19 mouse cellular contexts compared by ENCODE assay signal in genomic region chr8:61865365-61865764, GRCm38 (mm10).
"Had no signal": no experiment of that assay in that cellular context is flagged by ENCODE, and none has a peak within 500 bp of the region (broad histone marks: within the 10 kb centered on the region; RNA-seq: fewer than 3 reads in every experiment).

No protein-coding gene starts in this region.

- DNase-seq: kidney, postnatal 10 days; layer of hippocampus, postnatal 36 days; lung, adult 18-20 months; lung, postnatal 10 days; lung, postnatal 36 days; right cerebral cortex, postnatal 4 days; thymus, adult 2 months; thymus, postnatal 14 days; thymus, postnatal 4 days had no signal

- H3K4me3 ChIP-seq: left cerebral cortex, adult 2 months; liver, embryonic 12.5 days; liver, embryonic 15.5 days; lung, embryonic 15.5 days; megakaryocyte, embryonic 14.5 days; midbrain, embryonic 10.5 days; midbrain, embryonic 13.5 days; neural tube, embryonic 12.5 days; neural tube, embryonic 15.5 days had no signal

- H3K9ac ChIP-seq: liver, embryonic 12.5 days; liver, embryonic 15.5 days; lung, embryonic 15.5 days; midbrain, embryonic 13.5 days; neural tube, embryonic 12.5 days; neural tube, embryonic 15.5 days had no signal

- H3K4me1 ChIP-seq: liver, embryonic 12.5 days; liver, embryonic 15.5 days; lung, embryonic 15.5 days; megakaryocyte, embryonic 14.5 days; midbrain, embryonic 10.5 days; midbrain, embryonic 13.5 days; neural tube, embryonic 12.5 days; neural tube, embryonic 15.5 days had no signal

- H3K9me3 ChIP-seq: liver, embryonic 12.5 days; liver, embryonic 15.5 days; lung, embryonic 15.5 days; megakaryocyte, embryonic 14.5 days; midbrain, embryonic 10.5 days; midbrain, embryonic 13.5 days; neural tube, embryonic 12.5 days; neural tube, embryonic 15.5 days had no signal

- H3K36me3 ChIP-seq: liver, embryonic 12.5 days; liver, embryonic 15.5 days; lung, embryonic 15.5 days; midbrain, embryonic 10.5 days; midbrain, embryonic 13.5 days; neural tube, embryonic 12.5 days; neural tube, embryonic 15.5 days had no signal

- H3K27me3 ChIP-seq: liver, embryonic 12.5 days; liver, embryonic 15.5 days; lung, embryonic 15.5 days; megakaryocyte, embryonic 14.5 days; midbrain, embryonic 13.5 days; neural tube, embryonic 12.5 days; neural tube, embryonic 15.5 days had no signal

- H3K27ac ChIP-seq: left cerebral cortex, adult 2 months; liver, embryonic 12.5 days; liver, embryonic 15.5 days; lung, embryonic 15.5 days; midbrain, embryonic 10.5 days; midbrain, embryonic 13.5 days; neural tube, embryonic 12.5 days; neural tube, embryonic 15.5 days; stomach, postnatal 0 days had no signal

- H3K4me2 ChIP-seq: liver, embryonic 12.5 days; liver, embryonic 15.5 days; lung, embryonic 15.5 days; midbrain, embryonic 13.5 days; neural tube, embryonic 12.5 days; neural tube, embryonic 15.5 days had no signal

- ATAC-seq: liver, embryonic 12.5 days; midbrain, embryonic 13.5 days had no signal
